Mouse (Mus musculus): ENCODE measurements at regions not wholly inside any gene's neighbourhood (a gene's known extent, or its start where the extent isn't known, plus 50 kb on each side); places are given as distances from the start of the nearest gene placed in this dataset.

DNA sequence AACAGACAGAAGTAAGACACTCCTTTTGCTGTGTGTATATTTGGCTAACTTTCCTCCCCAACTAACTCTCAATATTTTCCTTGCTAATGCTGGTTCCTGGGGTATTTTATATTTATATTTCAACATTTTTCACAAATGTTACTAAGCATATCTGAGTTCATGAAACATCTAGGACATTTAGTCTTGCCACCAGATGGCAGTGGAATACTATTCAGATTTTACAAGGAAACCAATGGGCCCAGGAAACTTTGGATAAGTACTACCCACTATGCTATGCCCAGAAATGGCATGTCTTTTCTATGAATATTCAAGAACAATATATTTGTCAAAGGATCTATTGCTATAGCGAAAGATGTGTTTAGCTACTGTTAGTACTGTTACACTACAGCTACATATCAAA is 251.1 kb downstream of the Car8 start:
- TF ChIP-seq CTCF (IDR thresholded peaks at IDR 0.05) = peak; percentile 59
- no peak for TF ChIP-seq EP300 (IDR thresholded peaks at IDR 0.05)

All from lung, postnatal 0 days (tissue).